Mouse (Mus musculus) cerebellum, adult 2 months (tissue): Measurements from ENCODE around the gene Epb41l5. TPM values are rescaled to one million over a fixed set of nuclear protein-coding genes. Genes with fewer than 3 reads are reported as not detected.
A peak's percentile ranks its signal among the peaks of the same experiment; 100 is the strongest.

Experiments used
- DNase-seq, 2 experiments: peaks; one replicate each; pipeline ENCODE4 v3.0.0; 2021
- H3K27ac ChIP-seq: fragments of 200-500 bp; 2 replicates; pipeline ENCODE4 v1.5.1; 2012; ENCODE audit warnings: low read length, control low read depth, inconsistent platforms; ENCODE audit not compliant: insufficient read depth
- H3K27me3 ChIP-seq: fragments of 200-500 bp; 2 replicates; pipeline ENCODE4 v1.6.1; 2012; ENCODE audit warnings: inconsistent platforms, mild to moderate bottlenecking, low read length, moderate library complexity; ENCODE audit not compliant: control insufficient read depth, insufficient read depth
- H3K4me1 ChIP-seq: fragments of 200-500 bp; 2 replicates; pipeline ENCODE4 v1.6.1; 2011; ENCODE audit warnings: low read length; ENCODE audit not compliant: control insufficient read depth, insufficient read depth
- H3K4me3 ChIP-seq: fragments of 200-500 bp; replicated peaks from 2 replicates; pipeline ENCODE3; 2011; ENCODE audit warnings: mild to moderate bottlenecking, low read depth, low read length, control low read depth; ENCODE audit not compliant: insufficient read depth
- CTCF ChIP-seq: fragments of 200-500 bp; IDR thresholded peaks from 2 replicates; pipeline ENCODE4 v1.5.1; 2011; ENCODE audit warnings: low read depth, mild to moderate bottlenecking, control low read depth, low read length, moderate library complexity, borderline replicate concordance; ENCODE audit not compliant: insufficient read depth
- POLR2A ChIP-seq: fragments of 200-500 bp; IDR thresholded peaks from 2 replicates; pipeline ENCODE4 v1.6.1; 2011; ENCODE audit warnings: low read length, control low read depth, borderline replicate concordance; ENCODE audit not compliant: insufficient read depth
- WGBS: fragments of 180-500 bp; shearing (Covaris S2); methylation state at CpG from one replicate; pipeline ENCODE4 v1.1.7; 2018; 5-methylcytosine and 5-hydroxymethylcytosine counted together
- polyA plus RNA-seq: library from polyadenylated mRNA; depleted of rRNA; stranded (reverse); fragments of >200 nt; gene quantifications from 2 replicates; pipeline ENCODE4 v1.2.3, GENCODE M21; 2012

Gene Epb41l5
- polyA plus RNA-seq, 1 experiment = 4.7 TPM

DNA sequence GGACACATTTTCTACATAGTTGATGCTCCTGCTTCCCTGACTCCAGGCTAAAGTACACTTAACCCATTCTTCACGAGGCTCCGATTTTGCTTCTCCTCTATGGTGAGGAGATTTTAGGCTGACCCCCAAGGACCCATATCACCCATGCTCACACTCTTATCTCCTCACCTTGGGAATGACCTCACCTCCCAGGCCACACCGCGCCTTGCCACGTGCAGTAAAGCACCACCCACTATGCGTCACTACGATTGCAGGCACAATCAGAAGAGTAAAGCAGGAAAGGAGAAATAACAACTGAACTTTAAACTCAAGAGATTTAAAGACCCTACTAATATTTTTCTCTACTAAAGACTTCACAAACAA is 99.5 kb downstream of the Epb41l5 start:
- WGBS = 93% methylated on average over 7 of the region's 7 CpGs
- TF ChIP-seq CTCF = no peak
- DNase-seq = no peak
- no peaks in the 10 kb centered on the region for H3K4me1 ChIP-seq
- no peak overlapping the region for H3K27ac ChIP-seq
- no peaks in the 10 kb centered on the region for H3K27me3 ChIP-seq
- no peak overlapping the region for H3K4me3 ChIP-seq

DNA sequence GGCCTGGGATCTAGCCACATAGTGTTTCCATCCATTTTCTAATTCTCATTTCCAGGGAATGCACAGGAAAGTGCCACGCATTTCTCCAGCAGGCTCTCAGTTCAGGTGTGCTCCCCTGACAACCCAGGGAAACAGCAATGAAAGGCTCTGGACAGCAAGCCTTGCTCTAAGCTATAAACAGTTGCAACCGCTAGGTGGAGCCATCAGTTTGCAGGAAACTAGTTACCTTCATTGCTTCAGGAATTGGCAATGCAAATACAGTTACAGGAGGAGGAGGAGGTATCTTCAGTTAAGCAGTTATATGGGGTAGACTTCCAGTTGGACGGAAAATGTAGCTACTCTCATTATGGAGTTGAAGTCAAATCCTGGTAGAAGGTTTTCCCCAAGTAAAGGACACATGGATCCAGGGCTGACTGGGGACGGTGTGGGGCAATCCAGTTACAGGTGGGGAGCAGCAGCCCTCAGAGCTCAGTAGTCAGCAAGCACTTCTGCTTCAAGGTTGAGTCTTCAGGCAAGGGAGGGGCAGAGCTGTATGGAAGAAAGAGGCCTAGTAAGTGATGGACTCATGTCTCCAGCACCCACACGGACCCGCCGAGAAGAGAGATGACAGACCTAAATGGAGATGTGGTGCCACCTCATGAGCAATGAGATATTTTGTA is 100.0 kb downstream of the Epb41l5 start:
- Histone ChIP-seq H3K4me3 (no peak overlapping the region), H3K27me3 (no peaks in the 10 kb centered on the region), H3K27ac (no peak overlapping the region), H3K4me1 (no peaks in the 10 kb centered on the region)
- TF ChIP-seq CTCF = peak; percentile 74
- TF ChIP-seq POLR2A = no peak
- peak; percentile 69 to 76 for DNase-seq
- WGBS = 69% methylated on average over 7 of the region's 7 CpGs

DNA sequence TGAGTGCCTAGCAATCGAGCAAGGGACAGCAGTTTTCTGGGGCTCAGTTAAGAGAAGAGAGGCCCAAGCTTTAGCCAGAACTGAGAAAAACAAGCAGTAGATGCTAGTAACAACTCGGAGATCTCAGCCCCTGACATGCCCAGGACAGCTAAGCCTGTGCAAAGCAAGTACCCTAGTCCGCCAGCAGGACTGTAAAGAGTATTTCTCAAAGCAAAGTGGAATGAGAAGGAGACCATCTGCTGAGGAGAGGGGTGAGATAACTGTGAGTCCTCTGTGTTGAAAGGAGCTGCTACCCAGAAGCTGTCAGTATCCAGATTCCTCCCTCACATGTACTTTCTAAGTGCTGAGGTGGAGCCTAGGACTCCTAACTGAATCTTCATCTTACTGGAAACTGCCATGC is 102.3 kb downstream of the Epb41l5 start:
- TF ChIP-seq CTCF (no peak), POLR2A (no peak)
- H3K4me3 ChIP-seq = no peak overlapping the region
- H3K4me1 ChIP-seq = no peaks in the 10 kb centered on the region
- H3K27ac ChIP-seq = no peak overlapping the region
- no peaks in the 10 kb centered on the region for H3K27me3 ChIP-seq
- WGBS = 88% methylated on average over 3 of the region's 3 CpGs
- DNase-seq = no peak

DNA sequence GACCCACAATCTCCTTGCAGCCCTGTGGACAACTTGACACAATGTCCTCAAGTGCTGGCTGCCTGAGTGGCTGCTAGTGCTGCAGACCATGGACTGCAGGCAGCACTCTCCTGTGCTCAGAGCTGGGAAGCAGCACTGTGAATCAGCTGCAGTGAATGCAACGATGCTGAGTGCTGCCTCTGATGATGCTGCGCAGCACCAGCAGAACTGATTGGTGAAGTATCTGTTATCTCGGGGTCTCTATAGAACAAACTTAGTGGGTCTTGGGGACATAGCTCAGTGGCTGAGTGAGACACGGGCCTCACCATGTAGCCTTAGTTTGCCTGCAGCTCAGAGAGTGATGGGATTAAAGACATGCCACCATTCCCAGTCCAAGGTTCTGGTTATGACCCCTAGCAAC is 103.1 kb downstream of the Epb41l5 start:
- Histone ChIP-seq H3K27me3 (no peaks in the 10 kb centered on the region), H3K4me1 (no peaks in the 10 kb centered on the region), H3K4me3 (no peak overlapping the region), H3K27ac (no peak overlapping the region)
- TF ChIP-seq POLR2A = no peak
- no peak for TF ChIP-seq CTCF
- DNase-seq = no peak
- 94% methylated on average over 4 of the region's 4 CpGs for WGBS

DNA sequence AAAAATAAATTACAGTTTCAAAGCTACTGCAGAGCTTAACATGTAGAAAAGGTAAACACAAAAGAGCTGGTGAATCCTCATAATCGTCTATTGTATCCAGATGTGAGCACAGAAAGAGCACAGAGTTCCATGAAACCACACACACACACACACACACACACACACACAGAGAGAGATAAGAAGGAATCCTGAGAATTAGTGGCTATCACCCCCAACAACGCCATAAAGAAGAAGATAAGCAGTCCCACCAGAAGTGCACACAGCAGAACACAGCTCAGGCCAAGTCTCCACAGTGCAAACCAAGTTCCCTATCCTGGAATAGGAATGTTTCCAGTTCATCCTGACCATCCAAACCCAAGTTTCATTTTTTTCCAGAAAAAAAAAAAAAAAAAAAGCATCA is 103.6 kb downstream of the Epb41l5 start:
- TF ChIP-seq CTCF (no peak), POLR2A (no peak)
- no peaks in the 10 kb centered on the region for H3K4me1 ChIP-seq
- H3K27me3 ChIP-seq = no peaks in the 10 kb centered on the region
- no peak overlapping the region for H3K27ac ChIP-seq
- 88% methylated on average over 2 of the region's 2 CpGs for WGBS
- no peak overlapping the region for H3K4me3 ChIP-seq
- no peak for DNase-seq

DNA sequence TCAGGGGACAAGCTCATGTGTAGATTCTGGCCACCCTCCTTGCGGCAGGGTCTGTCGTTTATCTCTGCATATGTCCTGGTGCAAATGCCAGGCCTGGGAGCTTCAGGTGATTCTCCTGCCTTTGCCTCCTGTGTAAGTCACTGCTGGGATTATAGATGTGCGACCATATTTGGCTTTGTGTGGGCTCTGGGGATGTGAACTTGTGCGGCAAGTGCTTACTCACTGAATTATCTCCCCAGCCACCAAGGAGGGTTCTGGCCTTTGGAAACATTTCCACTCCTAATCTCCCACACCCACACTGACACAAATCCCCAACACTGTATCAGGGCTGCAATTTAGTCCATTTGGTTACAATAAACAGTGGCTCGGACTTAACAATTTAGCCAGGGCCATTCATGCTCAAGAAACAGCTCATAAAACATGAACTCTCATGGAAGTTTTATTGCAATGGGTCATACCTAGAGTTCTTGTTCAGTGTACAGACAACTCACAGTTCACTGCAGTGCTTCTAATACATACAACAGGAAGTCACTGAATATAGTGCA is 104.1 kb downstream of the Epb41l5 start:
- WGBS = 96% methylated on average over 5 of the region's 5 CpGs

DNA sequence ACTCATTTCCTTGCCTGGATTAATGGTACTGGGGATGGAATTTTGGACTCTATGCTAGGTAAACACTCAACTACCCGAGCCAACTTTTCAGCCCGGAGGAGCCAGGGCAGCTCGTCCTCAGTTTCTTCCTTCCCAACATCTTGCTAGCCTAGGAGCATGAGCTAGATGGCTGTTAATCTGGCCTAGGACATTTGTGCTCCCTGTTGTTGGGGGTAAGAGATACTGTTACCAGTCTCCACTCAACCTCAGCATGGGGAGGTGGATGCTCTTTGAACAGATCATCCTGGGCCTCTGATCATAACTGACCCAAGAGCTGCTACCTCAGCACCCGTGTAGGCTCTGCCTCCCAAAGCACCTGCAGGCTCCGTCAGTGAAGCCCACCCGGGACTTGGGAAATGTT is 105.5 kb downstream of the Epb41l5 start:
- no peak for DNase-seq
- Histone ChIP-seq H3K27me3 (no peaks in the 10 kb centered on the region), H3K4me1 (no peaks in the 10 kb centered on the region; the same call in 1 of the 2 replicates), H3K27ac (no peak overlapping the region), H3K4me3 (no peak overlapping the region)
- 93% methylated on average over 6 of the region's 6 CpGs for WGBS
- no peak for TF ChIP-seq POLR2A
- no peak for TF ChIP-seq CTCF

More for the DNA sequence above, 104.1 kb downstream of the Epb41l5 start:
- TF ChIP-seq POLR2A (no peak), CTCF (no peak)
- Histone ChIP-seq H3K4me1 (no peaks in the 10 kb centered on the region), H3K27ac (no peak overlapping the region), H3K27me3 (no peaks in the 10 kb centered on the region), H3K4me3 (no peak overlapping the region)
- no peak for DNase-seq

DNA sequence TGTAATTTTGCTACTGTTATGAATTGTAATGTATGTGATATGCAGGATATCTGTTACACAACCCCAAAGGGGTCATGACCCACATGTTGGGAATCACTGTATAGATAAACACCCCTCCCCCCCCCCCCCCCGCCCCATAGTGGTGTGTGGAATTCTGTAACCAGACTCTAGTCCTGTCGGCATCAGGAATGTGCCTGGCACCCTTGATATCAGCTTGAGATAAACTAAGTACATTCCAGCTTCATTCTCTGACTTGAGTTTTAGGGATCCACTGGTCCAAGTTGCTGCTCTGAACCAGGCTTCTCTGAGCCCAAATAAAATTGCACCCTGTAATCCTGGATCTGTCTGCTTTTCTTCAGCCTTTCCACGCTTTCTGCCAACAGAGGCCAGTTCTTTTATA is 107.2 kb downstream of the Epb41l5 start:
- Histone ChIP-seq H3K4me3 (no peak overlapping the region), H3K27ac (no peak overlapping the region), H3K27me3 (no peaks in the 10 kb centered on the region), H3K4me1 (no peaks in the 10 kb centered on the region; the same call in 1 of the 2 replicates)
- DNase-seq = no peak
- TF ChIP-seq POLR2A = no peak
- TF ChIP-seq CTCF = no peak
- WGBS = 73% methylated on average over 3 of the region's 3 CpGs

DNA sequence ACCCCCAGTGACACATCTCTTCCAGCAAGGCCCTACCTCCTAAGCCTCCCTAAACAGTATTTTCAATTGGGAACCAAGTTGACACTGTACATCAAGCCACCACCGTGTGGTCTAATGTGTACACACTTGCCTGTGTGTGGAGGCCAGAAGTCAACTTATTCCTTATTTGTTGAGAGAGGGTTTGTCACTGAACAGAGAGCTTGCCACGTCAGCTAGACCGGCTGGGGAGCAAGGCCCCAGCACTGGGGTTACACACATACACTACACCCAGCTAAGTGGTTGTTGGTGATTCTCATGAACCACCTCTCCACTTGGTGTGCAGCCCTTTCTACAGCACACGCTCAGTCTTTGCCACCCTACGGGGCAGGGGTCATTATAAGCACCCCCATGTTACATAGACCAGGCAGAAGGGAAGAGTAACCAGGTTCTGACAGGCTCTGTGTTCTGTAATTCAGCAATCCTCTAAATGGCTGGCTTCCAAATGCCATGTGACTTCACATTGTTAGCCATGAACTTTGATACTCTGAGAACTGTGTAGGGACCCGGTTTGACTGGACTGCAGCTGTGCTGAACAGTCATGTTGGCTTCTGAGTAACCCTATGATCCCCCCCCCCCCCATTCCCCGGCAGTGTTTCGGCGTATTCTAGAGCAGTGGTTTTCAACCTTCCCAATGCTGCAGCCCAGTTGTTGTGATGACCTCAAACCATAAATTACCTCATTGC is 107.8 kb downstream of the Epb41l5 start:
- no peaks in the 10 kb centered on the region; the same call in 1 of the 2 replicates for H3K4me1 ChIP-seq
- no peak overlapping the region for H3K4me3 ChIP-seq
- DNase-seq = no peak
- no peaks in the 10 kb centered on the region for H3K27me3 ChIP-seq
- 84% methylated on average over 9 of the region's 9 CpGs for WGBS
- no peak overlapping the region for H3K27ac ChIP-seq
- TF ChIP-seq POLR2A = no peak
- TF ChIP-seq CTCF = no peak
